Mouse (Mus musculus) kidney, adult 2 months (tissue): ENCODE results near the gene C1qb.

ENCODE experiments used
- CTCF ChIP-seq: fragments of 200-500 bp; conservative IDR thresholded peaks from 2 replicates; pipeline ENCODE4 v1.5.1; 2011; ENCODE audit warnings: low read depth, mild to moderate bottlenecking, control low read depth, low read length, moderate library complexity, mixed read lengths; ENCODE audit not compliant: insufficient read depth, insufficient read length
- POLR2A ChIP-seq: fragments of 200-500 bp; IDR thresholded peaks from one replicate; pipeline ENCODE4 v1.6.1; 2011; ENCODE audit warnings: low read depth, low read length, control low read depth

DNA sequence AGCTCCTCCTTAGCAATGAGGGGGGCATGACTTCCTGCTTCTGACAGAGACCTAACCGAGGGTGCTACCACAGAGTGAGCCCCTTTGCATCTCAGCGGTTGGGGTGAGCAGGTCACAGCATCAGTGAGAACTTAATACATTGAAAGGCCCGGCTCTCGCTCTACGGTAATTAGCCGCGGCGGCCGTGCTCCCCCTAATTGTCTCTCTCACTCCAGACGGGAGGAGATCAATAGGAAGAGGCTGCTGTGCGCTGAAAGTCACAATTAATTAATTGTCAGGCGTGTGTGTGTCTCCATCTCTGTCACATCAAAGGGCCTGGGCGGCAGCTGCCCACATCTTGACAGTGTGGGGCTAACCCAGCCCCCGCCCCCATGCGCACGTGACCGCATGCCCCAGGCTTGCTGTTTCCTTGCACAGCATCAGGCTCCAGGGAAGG lies 25.2 kb upstream of the C1qb start:
- TF ChIP-seq CTCF (no peak), POLR2A (no peak)
